Mouse (Mus musculus): Measurements from ENCODE around the gene Gm44579. TPM values are rescaled to one million over a fixed set of nuclear protein-coding genes. Genes with fewer than 3 reads are reported as not detected.

Gene Gm44579
- polyA plus RNA-seq, 1 experiment from 2014 or later = not detected

DNA sequence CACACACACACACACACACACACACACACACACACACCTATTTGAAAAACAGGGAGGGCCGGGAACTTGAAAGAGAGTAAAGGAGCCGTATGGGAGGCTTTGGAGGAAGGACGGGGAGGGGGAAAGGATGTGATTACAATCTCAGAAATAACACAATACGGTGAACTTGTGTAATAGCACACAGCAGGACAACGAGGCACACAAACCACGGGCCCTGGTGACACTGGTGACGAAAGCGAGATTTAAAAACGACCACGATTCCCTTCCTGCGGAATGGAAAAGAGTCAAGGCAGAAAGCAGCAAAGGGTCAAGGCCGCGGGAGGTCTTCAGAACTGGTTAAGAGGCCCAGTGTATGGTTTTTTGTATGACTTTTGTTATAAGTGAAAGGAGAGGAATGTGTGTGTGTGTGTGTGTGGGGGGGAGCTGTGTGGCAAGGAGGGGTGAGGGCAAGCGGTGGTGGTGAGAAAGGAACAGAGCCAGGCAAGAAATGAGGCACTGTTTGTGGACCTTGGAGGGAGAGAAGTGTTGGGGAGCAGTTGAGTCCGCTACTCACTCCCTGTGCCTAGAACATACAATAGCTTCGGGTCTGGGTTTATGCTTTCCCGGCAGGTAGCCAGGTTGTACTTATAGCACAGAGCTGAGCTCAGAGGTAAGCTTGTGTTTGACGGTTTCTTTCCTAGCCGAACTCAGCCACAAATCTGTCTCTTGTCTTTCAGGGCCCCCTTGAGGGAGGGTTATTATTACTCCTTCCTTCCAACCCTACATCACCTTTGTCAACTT is 59.6 kb downstream of the Gm44579 start:
- Histone ChIP-seq H3K9ac (no peak overlapping the region), H3K27ac (ENCODE audit: low read depth) (no peak overlapping the region), H3K4me2 (no peak overlapping the region), H3K4me1 (ENCODE audit: insufficient read depth) (no peaks in the 10 kb centered on the region), H3K9me3 (ENCODE audit: low read depth, low read length) (no peaks in the 10 kb centered on the region), H3K27me3 (ENCODE audit: insufficient read depth, low read length) (peaks cover 12% of the 10 kb centered on the region), H3K4me3 (ENCODE audit: low read depth, low read length) (no peak overlapping the region), H3K36me3 (ENCODE audit: insufficient read depth) (no peaks in the 10 kb centered on the region)
- WGBS = 67% methylated on average over 19 of the region's 19 CpGs
- TF ChIP-seq CTCF (IDR thresholded peaks at IDR 0.05; ENCODE audit: low read depth) = no peak
- DNase-seq = no peak
- no peak for ATAC-seq (ENCODE audit: insufficient read depth)

DNA sequence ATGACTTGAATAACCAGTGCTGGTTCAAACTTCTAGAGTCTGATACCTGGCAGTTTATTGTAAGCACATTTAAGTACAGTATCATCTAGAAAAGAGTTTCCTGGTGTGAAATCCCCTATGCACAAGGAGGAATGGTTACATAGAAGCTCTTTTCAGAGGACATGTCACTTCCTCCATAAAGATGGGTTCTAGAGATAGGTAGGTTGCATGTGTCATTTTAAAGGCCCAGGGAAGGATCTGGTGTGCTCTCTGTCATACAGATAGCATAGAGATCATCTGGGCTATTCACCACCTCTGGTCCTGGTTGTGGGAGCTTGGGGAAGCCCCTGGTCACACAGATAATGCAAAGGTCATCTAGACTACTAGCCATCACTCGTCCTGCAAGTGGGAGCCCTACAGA is 63.5 kb downstream of the Gm44579 start:
- WGBS = 54% methylated on average over 1 of the region's 1 CpGs
- TF ChIP-seq CTCF (IDR thresholded peaks at IDR 0.05; ENCODE audit: low read depth) = no peak
- no peaks in the 10 kb centered on the region for H3K27me3 ChIP-seq (ENCODE audit: insufficient read depth, low read length)
- no peaks in the 10 kb centered on the region for H3K9me3 ChIP-seq (ENCODE audit: low read depth, low read length)
- DNase-seq (no peak), ATAC-seq (ENCODE audit: insufficient read depth) (no peak)
- H3K4me1 ChIP-seq (ENCODE audit: insufficient read depth) = no peaks in the 10 kb centered on the region
- H3K4me3 ChIP-seq (ENCODE audit: low read depth, low read length) = no peak overlapping the region
- no peak overlapping the region for H3K9ac ChIP-seq
- no peak overlapping the region for H3K27ac ChIP-seq (ENCODE audit: low read depth)
- H3K36me3 ChIP-seq (ENCODE audit: insufficient read depth) = no peaks in the 10 kb centered on the region
- no peak overlapping the region for H3K4me2 ChIP-seq

DNA sequence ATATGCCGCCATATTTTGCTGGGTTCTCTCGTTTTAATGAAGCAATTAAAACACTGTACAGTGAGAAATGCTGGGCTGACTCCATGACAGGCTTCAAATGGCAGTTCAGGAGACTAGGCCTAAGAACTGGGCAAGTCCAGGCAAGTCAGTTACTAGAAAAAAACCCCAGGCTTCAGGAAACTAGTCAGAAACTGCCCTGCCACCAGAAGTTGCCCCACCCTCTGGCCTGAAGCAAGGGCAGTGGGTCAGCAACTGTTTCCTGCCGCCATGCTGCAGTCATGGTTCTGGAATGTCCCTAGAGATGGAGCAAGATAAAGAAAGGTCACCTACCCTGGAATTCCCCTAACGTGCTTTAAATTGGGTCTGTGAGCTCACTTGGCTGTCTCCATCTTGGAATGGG is 64.8 kb downstream of the Gm44579 start:
- no peak overlapping the region for H3K27ac ChIP-seq (ENCODE audit: low read depth)
- no peak for ATAC-seq (ENCODE audit: insufficient read depth)
- no peaks in the 10 kb centered on the region for H3K9me3 ChIP-seq (ENCODE audit: low read depth, low read length)
- TF ChIP-seq CTCF (IDR thresholded peaks at IDR 0.05; ENCODE audit: low read depth) = no peak
- no peak overlapping the region for H3K9ac ChIP-seq
- H3K4me3 ChIP-seq (ENCODE audit: low read depth, low read length) = no peak overlapping the region
- WGBS = 60% methylated on average over 4 of the region's 4 CpGs
- no peaks in the 10 kb centered on the region for H3K36me3 ChIP-seq (ENCODE audit: insufficient read depth)
- H3K4me1 ChIP-seq (ENCODE audit: insufficient read depth) = no peaks in the 10 kb centered on the region
- H3K27me3 ChIP-seq (ENCODE audit: insufficient read depth, low read length) = no peaks in the 10 kb centered on the region
- DNase-seq = no peak
- no peak overlapping the region for H3K4me2 ChIP-seq

DNA sequence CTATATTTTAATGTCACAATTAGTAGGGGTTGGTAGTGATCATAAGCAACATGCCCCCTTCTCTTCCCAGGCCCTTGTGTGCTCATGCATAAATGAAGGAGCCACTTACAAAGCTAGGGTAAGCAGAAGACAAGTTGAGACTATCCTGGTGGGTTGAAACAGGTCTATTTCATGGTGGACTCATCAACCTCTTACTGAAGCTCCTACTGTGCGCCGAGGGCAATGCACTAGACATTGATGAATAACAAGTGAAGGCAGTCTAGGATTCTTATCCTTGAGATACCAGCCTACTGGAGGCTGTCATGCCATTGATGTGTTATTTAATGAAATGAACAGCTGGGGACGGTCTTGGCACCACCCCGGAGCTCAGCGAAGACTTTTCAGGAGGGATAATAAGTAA is 65.5 kb downstream of the Gm44579 start:
- no peak overlapping the region for H3K4me3 ChIP-seq (ENCODE audit: low read depth, low read length)
- TF ChIP-seq CTCF (IDR thresholded peaks at IDR 0.05; ENCODE audit: low read depth) = no peak
- WGBS = 84% methylated on average over 5 of the region's 5 CpGs
- no peak overlapping the region for H3K9ac ChIP-seq
- DNase-seq (no peak), ATAC-seq (ENCODE audit: insufficient read depth) (no peak)
- no peaks in the 10 kb centered on the region for H3K36me3 ChIP-seq (ENCODE audit: insufficient read depth)
- H3K4me1 ChIP-seq (ENCODE audit: insufficient read depth) = no peaks in the 10 kb centered on the region
- H3K27me3 ChIP-seq (ENCODE audit: insufficient read depth, low read length) = no peaks in the 10 kb centered on the region
- no peaks in the 10 kb centered on the region for H3K9me3 ChIP-seq (ENCODE audit: low read depth, low read length)
- no peak overlapping the region for H3K27ac ChIP-seq (ENCODE audit: low read depth)
- no peak overlapping the region for H3K4me2 ChIP-seq

DNA sequence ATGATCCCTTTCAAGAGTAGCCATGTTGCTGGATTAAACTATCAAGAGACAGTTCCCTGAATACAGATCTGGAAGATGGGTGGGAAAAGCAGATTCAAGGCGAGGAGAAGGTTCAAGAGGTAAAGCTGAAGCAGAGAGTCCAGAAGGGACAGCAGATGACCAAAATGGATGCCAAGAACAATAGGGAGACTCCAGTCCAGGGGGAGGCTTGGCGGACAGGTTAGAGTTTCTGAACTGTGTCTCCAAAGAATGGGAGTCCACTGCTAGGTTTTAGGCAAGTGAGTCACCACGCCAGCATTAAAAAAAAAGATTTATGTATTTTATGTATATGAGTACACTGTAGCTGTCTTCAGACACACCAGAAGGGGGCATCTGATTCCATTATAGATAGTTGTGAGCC is 66.1 kb downstream of the Gm44579 start:
- no peak for TF ChIP-seq CTCF (IDR thresholded peaks at IDR 0.05; ENCODE audit: low read depth)

DNA sequence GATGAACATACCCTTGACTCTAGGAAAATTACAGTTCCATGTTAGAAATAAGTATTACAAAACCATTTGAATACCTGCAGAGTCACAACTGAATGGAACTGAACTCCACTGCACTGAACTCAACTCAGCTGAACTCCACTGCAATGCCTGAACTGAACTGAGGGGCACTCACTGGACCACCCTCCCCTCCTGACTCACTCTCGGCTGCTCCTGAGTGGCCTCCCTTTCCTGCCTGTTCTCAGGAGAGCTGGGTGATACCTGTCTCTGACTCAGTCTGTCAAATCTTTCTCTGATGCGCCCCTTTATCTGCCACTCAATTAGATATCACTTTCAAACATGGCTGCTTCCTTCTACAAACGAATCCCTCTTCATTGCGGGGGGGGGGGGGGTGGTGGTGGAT is 66.6 kb downstream of the Gm44579 start:
- DNase-seq (no peak), ATAC-seq (ENCODE audit: insufficient read depth) (no peak)
- no peak for TF ChIP-seq CTCF (IDR thresholded peaks at IDR 0.05; ENCODE audit: low read depth)
- H3K9me3 ChIP-seq (ENCODE audit: low read depth, low read length) = no peaks in the 10 kb centered on the region
- 55% methylated on average over 4 of the region's 4 CpGs for WGBS
- H3K27ac ChIP-seq (ENCODE audit: low read depth) = no peak overlapping the region
- no peak overlapping the region for H3K9ac ChIP-seq
- H3K4me3 ChIP-seq (ENCODE audit: low read depth, low read length) = no peak overlapping the region
- H3K27me3 ChIP-seq (ENCODE audit: insufficient read depth, low read length) = no peaks in the 10 kb centered on the region
- no peak overlapping the region for H3K4me2 ChIP-seq
- H3K4me1 ChIP-seq (ENCODE audit: insufficient read depth) = no peaks in the 10 kb centered on the region
- H3K36me3 ChIP-seq (ENCODE audit: insufficient read depth) = no peaks in the 10 kb centered on the region

More for the DNA sequence above, 66.1 kb downstream of the Gm44579 start:
- no peak for DNase-seq
- Histone ChIP-seq H3K36me3 (ENCODE audit: insufficient read depth) (no peaks in the 10 kb centered on the region), H3K27ac (ENCODE audit: low read depth) (no peak overlapping the region), H3K4me2 (no peak overlapping the region), H3K4me3 (ENCODE audit: low read depth, low read length) (no peak overlapping the region), H3K4me1 (ENCODE audit: insufficient read depth) (no peaks in the 10 kb centered on the region), H3K27me3 (ENCODE audit: insufficient read depth, low read length) (no peaks in the 10 kb centered on the region), H3K9ac (no peak overlapping the region), H3K9me3 (ENCODE audit: low read depth, low read length) (no peaks in the 10 kb centered on the region)
- WGBS = 71% methylated on average over 3 of the region's 3 CpGs
- ATAC-seq (ENCODE audit: insufficient read depth) = no peak

DNA sequence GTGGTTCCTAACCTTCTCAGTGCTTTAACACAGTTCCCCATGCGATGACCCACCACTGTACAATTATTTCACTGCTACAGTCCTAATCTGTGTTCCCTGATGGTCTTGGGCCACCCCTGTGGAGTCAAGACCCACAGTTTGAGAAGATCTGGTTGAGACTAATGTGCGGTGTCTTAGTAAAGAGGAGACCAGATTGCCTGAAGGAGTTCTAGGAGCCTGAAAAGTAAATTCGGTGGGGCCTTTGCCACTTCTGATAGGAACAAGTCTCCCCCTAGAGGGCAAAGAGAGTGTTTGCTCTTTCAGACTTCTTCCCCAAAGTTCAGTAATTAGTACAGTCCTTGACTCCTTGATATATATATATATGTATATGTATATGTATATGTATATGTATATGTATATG is 67.2 kb downstream of the Gm44579 start:
- no peaks in the 10 kb centered on the region for H3K27me3 ChIP-seq (ENCODE audit: insufficient read depth, low read length)
- H3K9ac ChIP-seq = no peak overlapping the region
- DNase-seq = peak; percentile 87

More for the DNA sequence above, 67.2 kb downstream of the Gm44579 start:
- peak; percentile 66 for TF ChIP-seq CTCF (IDR thresholded peaks at IDR 0.05; ENCODE audit: low read depth)
- Histone ChIP-seq H3K4me1 (ENCODE audit: insufficient read depth) (no peaks in the 10 kb centered on the region), H3K4me3 (ENCODE audit: low read depth, low read length) (no peak overlapping the region), H3K27ac (ENCODE audit: low read depth) (no peak overlapping the region), H3K4me2 (no peak overlapping the region), H3K36me3 (ENCODE audit: insufficient read depth) (no peaks in the 10 kb centered on the region), H3K9me3 (ENCODE audit: low read depth, low read length) (no peaks in the 10 kb centered on the region)
- ATAC-seq (ENCODE audit: insufficient read depth) = no peak
- WGBS = 34% methylated on average over 3 of the region's 3 CpGs
